Mouse (Mus musculus) stomach, embryonic 15.5 days (tissue): ENCODE data around the gene Man1b1. TPM values are rescaled to one million over a fixed set of nuclear protein-coding genes. Genes with fewer than 3 reads are reported as not detected.

Source experiments
- ATAC-seq: fragments of 200-750 bp; cut with Nextera tagmentation; 2 replicates; pipeline ENCODE4 v1.8.0; 2017; ENCODE audit warnings: low read depth, moderate number of reproducible peaks, moderate TSS enrichment; ENCODE audit not compliant: insufficient read depth, low FRiP score
- H3K27ac ChIP-seq: fragments of 300-500 bp; sonication (generic); 2 replicates; pipeline ENCODE4 v1.5.1; 2015; ENCODE audit warnings: mild to moderate bottlenecking, inconsistent platforms
- H3K27me3 ChIP-seq: fragments of 300-500 bp; sonication (generic); replicated peaks from 2 replicates; pipeline ENCODE4 v1.6.1; 2015; ENCODE audit warnings: inconsistent platforms
- H3K36me3 ChIP-seq: fragments of 300-500 bp; sonication (generic); 2 replicates; pipeline ENCODE4 v1.6.1; 2015; ENCODE audit warnings: inconsistent platforms
- H3K4me1 ChIP-seq: fragments of 300-500 bp; sonication (generic); 2 replicates; pipeline ENCODE4 v1.6.1; 2015; ENCODE audit warnings: inconsistent platforms
- H3K4me2 ChIP-seq: fragments of 300-500 bp; sonication (generic); 2 replicates; pipeline ENCODE4 v1.6.1; 2015; ENCODE audit warnings: mild to moderate bottlenecking, inconsistent platforms
- H3K4me3 ChIP-seq: fragments of 300-500 bp; sonication (generic); replicated peaks from 2 replicates; pipeline ENCODE4 v1.5.1; 2015; ENCODE audit warnings: inconsistent platforms
- H3K9ac ChIP-seq: fragments of 300-500 bp; sonication (generic); 2 replicates; pipeline ENCODE4 v1.6.1; 2015; ENCODE audit warnings: inconsistent platforms
- H3K9me3 ChIP-seq: fragments of 300-500 bp; sonication (generic); 2 replicates; pipeline ENCODE4 v1.6.1; 2016; ENCODE audit warnings: inconsistent platforms
- WGBS: fragments of 180-500 bp; shearing (Covaris S2); methylation state at CpG from one replicate; pipeline ENCODE4 v1.1.7; 2015; 5-methylcytosine and 5-hydroxymethylcytosine counted together
- polyA plus RNA-seq: library from polyadenylated mRNA; unstranded; fragments of >200 nt; fragmentation: Nextera tagmentation; extraction: Ambion mirVana; gene quantifications from 2 replicates; pipeline ENCODE4 v1.2.1, GENCODE M21; 2015

Man1b1 gene
- 46.4 and 54.6 TPM in 2 replicates for polyA plus RNA-seq

GRCm38 (mm10) chr2:25332286-25333160 is at the start of gene Man1b1:
TSS of gene Man1b1 (plus strand) at chr2:25332338.
- Histone ChIP-seq H3K9me3 (no peaks in the 10 kb centered on the region), H3K4me1 (peaks cover 12% of the 10 kb centered on the region; the same call in 1 of the 2 replicates), H3K9ac (peak within 1 kb of the TSS; percentile 68), H3K36me3 (peaks cover 33% of the 10 kb centered on the region), H3K27ac (peak within 1 kb of the TSS; percentile 82), H3K4me2 (peak within 1 kb of the TSS; percentile 69), H3K4me3 (peak within 1 kb of the TSS; percentile 73), H3K27me3 (no peaks in the 10 kb centered on the region)
- under 1% methylated on average over 78 of the region's 78 CpGs for WGBS
- ATAC-seq = peak; percentile 97

- Histone ChIP-seq H3K9ac (no peak overlapping the region), H3K9me3 (no peaks in the 10 kb centered on the region), H3K4me3 (no peak overlapping the region), H3K27ac (peak overlapping the region; percentile 92), H3K27me3 (peaks cover 26% of the 10 kb centered on the region), H3K4me2 (no peak overlapping the region), H3K36me3 (peaks cover 39% of the 10 kb centered on the region), H3K4me1 (peaks cover 21% of the 10 kb centered on the region; the same call in 1 of the 2 replicates)
- ATAC-seq = no peak
- 90% methylated on average over 2 of the region's 2 CpGs for WGBS
These were observed 46.6 kb upstream of the Man1b1 start for GRCm38 (mm10) chr2:25285551-25285950.

GRCm38 (mm10) chr2:25286314-25286713 is 45.8 kb upstream of the Man1b1 start:
- H3K4me2 ChIP-seq = peak overlapping the region; percentile 3; the same call in 1 of the 2 replicates
- peaks cover 32% of the 10 kb centered on the region for H3K36me3 ChIP-seq
- peak; percentile 25; the same call in 1 of the 2 replicates for ATAC-seq
- peaks cover 34% of the 10 kb centered on the region for H3K27me3 ChIP-seq
- no peak overlapping the region for H3K4me3 ChIP-seq
- no peaks in the 10 kb centered on the region for H3K9me3 ChIP-seq
- peaks cover 27% of the 10 kb centered on the region for H3K4me1 ChIP-seq
- peak overlapping the region; percentile 92 for H3K27ac ChIP-seq
- WGBS = 45% methylated on average over 1 of the region's 1 CpGs
- no peak overlapping the region for H3K9ac ChIP-seq

GRCm38 (mm10) chr2:25286837-25287636 is 45.1 kb upstream of the Man1b1 start:
- peaks cover 41% of the 10 kb centered on the region for H3K27me3 ChIP-seq
- no peaks in the 10 kb centered on the region for H3K9me3 ChIP-seq
- no peak overlapping the region for H3K4me3 ChIP-seq
- 40% methylated on average over 7 of the region's 7 CpGs for WGBS
- peak overlapping the region; percentile 24 for H3K4me2 ChIP-seq
- H3K27ac ChIP-seq = peak overlapping the region; percentile 92
- H3K4me1 ChIP-seq = peaks cover 34% of the 10 kb centered on the region
- peak; percentile 73 for ATAC-seq
- H3K36me3 ChIP-seq = peaks cover 29% of the 10 kb centered on the region
- H3K9ac ChIP-seq = no peak overlapping the region

GRCm38 (mm10) chr2:25287927-25288649 is 44.0 kb upstream of the Man1b1 start, which contains the start of gene Tmem210:
TSS of gene Tmem210 (plus strand) at chr2:25288145.
- Histone ChIP-seq H3K4me1 (peaks cover 44% of the 10 kb centered on the region), H3K4me2 (peak within 1 kb of the TSS; percentile 24; the same call in 1 of the 2 replicates), H3K9me3 (no peaks in the 10 kb centered on the region), H3K4me3 (no peak within 1 kb of the TSS), H3K36me3 (peaks cover 22% of the 10 kb centered on the region), H3K9ac (no peak within 1 kb of the TSS), H3K27ac (peak within 1 kb of the TSS; percentile 92), H3K27me3 (peaks cover 49% of the 10 kb centered on the region)
- WGBS = 80% methylated on average over 6 of the region's 6 CpGs
- ATAC-seq = no peak

GRCm38 (mm10) chr2:25288734-25289345 is 43.3 kb upstream of the Man1b1 start:
- Histone ChIP-seq H3K4me3 (no peak overlapping the region), H3K36me3 (peaks cover 18% of the 10 kb centered on the region), H3K27ac (no peak overlapping the region), H3K4me1 (peaks cover 44% of the 10 kb centered on the region), H3K27me3 (peaks cover 49% of the 10 kb centered on the region), H3K9ac (no peak overlapping the region), H3K9me3 (no peaks in the 10 kb centered on the region), H3K4me2 (no peak overlapping the region)
- ATAC-seq = no peak
- 80% methylated on average over 7 of the region's 7 CpGs for WGBS

- Histone ChIP-seq H3K9me3 (no peaks in the 10 kb centered on the region), H3K36me3 (peaks cover 12% of the 10 kb centered on the region; the same call in 1 of the 2 replicates), H3K4me3 (peak within 1 kb of the TSS; percentile 26), H3K4me2 (peak within 1 kb of the TSS; percentile 66), H3K4me1 (peaks cover 44% of the 10 kb centered on the region), H3K9ac (no peak within 1 kb of the TSS), H3K27ac (peak within 1 kb of the TSS; percentile 9; the same call in 1 of the 2 replicates), H3K27me3 (peaks cover 49% of the 10 kb centered on the region)
- WGBS = 14% methylated on average over 11 of the region's 11 CpGs
- no peak for ATAC-seq
These were observed 42.5 kb upstream of the Man1b1 start, which contains the start of gene Lrrc26 for GRCm38 (mm10) chr2:25289651-25290050. TSS of gene Lrrc26 (plus strand) at chr2:25289915.

GRCm38 (mm10) chr2:25290101-25290815 is 41.9 kb upstream of the Man1b1 start:
- ATAC-seq = no peak
- WGBS = 2% methylated on average over 54 of the region's 54 CpGs
- H3K27ac ChIP-seq = peak overlapping the region; percentile 9; the same call in 1 of the 2 replicates
- no peak overlapping the region for H3K9ac ChIP-seq
- H3K27me3 ChIP-seq = peaks cover 49% of the 10 kb centered on the region
- peaks cover 44% of the 10 kb centered on the region for H3K4me1 ChIP-seq
- H3K4me2 ChIP-seq = peak overlapping the region; percentile 66
- peaks cover 6% of the 10 kb centered on the region; the same call in 1 of the 2 replicates for H3K36me3 ChIP-seq
- H3K4me3 ChIP-seq = peak overlapping the region; percentile 26
- no peaks in the 10 kb centered on the region for H3K9me3 ChIP-seq

GRCm38 (mm10) chr2:25290816-25291130 is 41.4 kb upstream of the Man1b1 start:
- H3K4me1 ChIP-seq = peaks cover 41% of the 10 kb centered on the region
- peak overlapping the region; percentile 9; the same call in 1 of the 2 replicates for H3K27ac ChIP-seq
- H3K9ac ChIP-seq = no peak overlapping the region
- peaks cover 1% of the 10 kb centered on the region; the same call in 1 of the 2 replicates for H3K36me3 ChIP-seq
- ATAC-seq = no peak
- under 1% methylated on average over 18 of the region's 18 CpGs for WGBS
- no peaks in the 10 kb centered on the region for H3K9me3 ChIP-seq
- peaks cover 52% of the 10 kb centered on the region for H3K27me3 ChIP-seq
- H3K4me2 ChIP-seq = peak overlapping the region; percentile 66
- H3K4me3 ChIP-seq = peak overlapping the region; percentile 26

- H3K9me3 ChIP-seq = no peaks in the 10 kb centered on the region
- H3K36me3 ChIP-seq = no peaks in the 10 kb centered on the region
- 6% methylated on average over 32 of the region's 32 CpGs for WGBS
- H3K4me2 ChIP-seq = peak overlapping the region; percentile 66
- ATAC-seq = no peak
- H3K4me1 ChIP-seq = peaks cover 37% of the 10 kb centered on the region
- H3K27ac ChIP-seq = no peak overlapping the region; the same call in 1 of the 2 replicates
- H3K27me3 ChIP-seq = peaks cover 58% of the 10 kb centered on the region
- peak overlapping the region; percentile 38 for H3K4me3 ChIP-seq
- no peak overlapping the region for H3K9ac ChIP-seq
These were observed 40.7 kb upstream of the Man1b1 start for GRCm38 (mm10) chr2:25291184-25292053.
